Mouse (Mus musculus) heart, embryonic 12.5 days (tissue): Measurements from ENCODE around the gene Tdrd6. TPM values are rescaled to one million over a fixed set of nuclear protein-coding genes. Genes with fewer than 3 reads are reported as not detected.

Experiments used
- ATAC-seq: fragments of 200-750 bp; cut with Nextera tagmentation; 2 replicates; pipeline ENCODE4 v1.8.0; 2017; ENCODE audit warnings: moderate TSS enrichment, moderate library complexity; ENCODE audit not compliant: insufficient number of reproducible peaks, low FRiP score
- H3K27ac ChIP-seq: fragments of 300-500 bp; sonication (generic); 2 replicates; pipeline ENCODE4 v1.5.1; 2016; ENCODE audit warnings: mild to moderate bottlenecking, moderate library complexity; ENCODE audit not compliant: poor library complexity, severe bottlenecking
- H3K27me3 ChIP-seq: fragments of 300-500 bp; sonication (generic); replicated peaks from 2 replicates; pipeline ENCODE4 v1.6.1; 2016; ENCODE audit warnings: mild to moderate bottlenecking, moderate library complexity
- H3K36me3 ChIP-seq: fragments of 300-500 bp; sonication (generic); 2 replicates; pipeline ENCODE4 v1.6.1; 2016; ENCODE audit warnings: mild to moderate bottlenecking, moderate library complexity
- H3K4me1 ChIP-seq: fragments of 300-500 bp; sonication (generic); replicated peaks from 2 replicates; pipeline ENCODE4 v1.6.1; 2016; ENCODE audit warnings: mild to moderate bottlenecking
- H3K4me2 ChIP-seq: fragments of 300-500 bp; sonication (generic); 2 replicates; pipeline ENCODE4 v1.6.1; 2016; ENCODE audit warnings: mild to moderate bottlenecking, moderate library complexity
- H3K4me3 ChIP-seq: fragments of 300-500 bp; sonication (generic); 2 replicates; pipeline ENCODE4 v1.5.1; 2016; ENCODE audit warnings: mild to moderate bottlenecking
- H3K9ac ChIP-seq: fragments of 300-500 bp; sonication (generic); 2 replicates; pipeline ENCODE4 v1.6.1; 2016; ENCODE audit warnings: mild to moderate bottlenecking, moderate library complexity
- H3K9me3 ChIP-seq: fragments of 300-500 bp; sonication (generic); replicated peaks from 2 replicates; pipeline ENCODE4 v1.6.1; 2016; ENCODE audit warnings: mild to moderate bottlenecking, moderate library complexity
- WGBS: fragments of 180-500 bp; shearing (Covaris S2); methylation state at CpG from one replicate; pipeline ENCODE4 v1.1.7; 2016; 5-methylcytosine and 5-hydroxymethylcytosine counted together
- polyA plus RNA-seq: library from polyadenylated mRNA; unstranded; fragments of >200 nt; fragmentation: Nextera tagmentation; extraction: Ambion mirVana; gene quantifications from 2 replicates; pipeline ENCODE4 v1.2.1, GENCODE M21; 2016

The Tdrd6 gene
- polyA plus RNA-seq, 1 experiment from 2014 or later: 0.04 TPM

- Histone ChIP-seq H3K9me3 (peaks cover 3% of the 10 kb centered on the region; the same call in 1 of the 2 replicates), H3K36me3 (no peaks in the 10 kb centered on the region), H3K9ac (no peak overlapping the region), H3K4me3 (no peak overlapping the region), H3K4me1 (no peaks in the 10 kb centered on the region), H3K4me2 (no peak overlapping the region), H3K27me3 (no peaks in the 10 kb centered on the region), H3K27ac (no peak overlapping the region)
- 89% methylated on average over 9 of the region's 9 CpGs for WGBS
- ATAC-seq: no peak
These were observed 10.9 kb downstream of the Tdrd6 start for GRCm38 (mm10) chr17:43619156-43619555.

GRCm38 (mm10) chr17:43612221-43612620 is 17.9 kb downstream of the Tdrd6 start:
- no peak overlapping the region for H3K9ac ChIP-seq
- 0 out of 2 replicates have a peak, but pooled peaks cover 3% of the 10 kb centered on the region for H3K27me3 ChIP-seq
- no peaks in the 10 kb centered on the region for H3K9me3 ChIP-seq
- 31% methylated on average over 3 of the region's 3 CpGs for WGBS
- no peak overlapping the region for H3K4me2 ChIP-seq
- ATAC-seq: 0 out of 2 replicates have a peak, but pooled peaks have one; percentile 64
- no peak overlapping the region for H3K27ac ChIP-seq
- H3K36me3 ChIP-seq: no peaks in the 10 kb centered on the region
- H3K4me3 ChIP-seq: no peak overlapping the region
- H3K4me1 ChIP-seq: no peaks in the 10 kb centered on the region

GRCm38 (mm10) chr17:43611586-43611985 is 18.5 kb downstream of the Tdrd6 start:
- no peak overlapping the region for H3K4me3 ChIP-seq
- ATAC-seq: no peak
- no peaks in the 10 kb centered on the region for H3K36me3 ChIP-seq
- WGBS: 20% methylated on average over 7 of the region's 7 CpGs
- H3K4me1 ChIP-seq: no peaks in the 10 kb centered on the region
- no peak overlapping the region for H3K4me2 ChIP-seq
- no peak overlapping the region for H3K27ac ChIP-seq
- H3K9ac ChIP-seq: no peak overlapping the region
- H3K9me3 ChIP-seq: no peaks in the 10 kb centered on the region
- 0 out of 2 replicates have a peak, but pooled peaks cover 3% of the 10 kb centered on the region for H3K27me3 ChIP-seq

- Histone ChIP-seq H3K36me3 (no peaks in the 10 kb centered on the region), H3K9ac (no peak overlapping the region), H3K27me3 (0 out of 2 replicates have a peak, but pooled peaks cover 3% of the 10 kb centered on the region), H3K4me2 (no peak overlapping the region), H3K4me3 (no peak overlapping the region), H3K27ac (no peak overlapping the region), H3K4me1 (no peaks in the 10 kb centered on the region), H3K9me3 (no peaks in the 10 kb centered on the region)
- no peak for ATAC-seq
- 7% methylated on average over 3 of the region's 3 CpGs for WGBS
These were observed 23.4 kb downstream of the Tdrd6 start for GRCm38 (mm10) chr17:43606704-43607103.

GRCm38 (mm10) chr17:43598706-43599105 is 31.4 kb downstream of the Tdrd6 start:
- Histone ChIP-seq H3K4me1 (no peaks in the 10 kb centered on the region), H3K27me3 (no peaks in the 10 kb centered on the region), H3K4me3 (no peak overlapping the region), H3K36me3 (no peaks in the 10 kb centered on the region), H3K9ac (no peak overlapping the region), H3K27ac (no peak overlapping the region), H3K9me3 (peaks cover 7% of the 10 kb centered on the region; the same call in 1 of the 2 replicates), H3K4me2 (no peak overlapping the region)
- WGBS: 50% methylated on average over 4 of the region's 4 CpGs
- ATAC-seq: no peak

- Histone ChIP-seq H3K36me3 (no peaks in the 10 kb centered on the region), H3K27me3 (no peaks in the 10 kb centered on the region), H3K4me3 (no peak overlapping the region), H3K9me3 (peaks cover 7% of the 10 kb centered on the region; the same call in 1 of the 2 replicates), H3K4me1 (no peaks in the 10 kb centered on the region), H3K9ac (no peak overlapping the region), H3K4me2 (no peak overlapping the region), H3K27ac (no peak overlapping the region)
- 86% methylated on average over 2 of the region's 2 CpGs for WGBS
- ATAC-seq: no peak
These were observed 32.4 kb downstream of the Tdrd6 start for GRCm38 (mm10) chr17:43597742-43598141.

- 79% methylated on average over 21 of the region's 21 CpGs for WGBS
- peaks cover 4% of the 10 kb centered on the region; the same call in 1 of the 2 replicates for H3K9me3 ChIP-seq
- no peak overlapping the region for H3K27ac ChIP-seq
- no peak for ATAC-seq
- H3K27me3 ChIP-seq: no peaks in the 10 kb centered on the region
- H3K9ac ChIP-seq: no peak overlapping the region
- H3K4me2 ChIP-seq: no peak overlapping the region
- no peaks in the 10 kb centered on the region for H3K4me1 ChIP-seq
- no peak overlapping the region for H3K4me3 ChIP-seq
- H3K36me3 ChIP-seq: no peaks in the 10 kb centered on the region
These were observed 37.5 kb downstream of the Tdrd6 start for GRCm38 (mm10) chr17:43592296-43593291.

- Histone ChIP-seq H3K9ac (no peak overlapping the region), H3K4me2 (no peak overlapping the region), H3K9me3 (no peaks in the 10 kb centered on the region), H3K27ac (no peak overlapping the region), H3K4me3 (no peak overlapping the region), H3K4me1 (no peaks in the 10 kb centered on the region), H3K27me3 (no peaks in the 10 kb centered on the region), H3K36me3 (no peaks in the 10 kb centered on the region)
- no peak for ATAC-seq
- WGBS: 85% methylated on average over 5 of the region's 5 CpGs
These were observed 39.6 kb downstream of the Tdrd6 start for GRCm38 (mm10) chr17:43590531-43590930.

GRCm38 (mm10) chr17:43589750-43590149 is 40.3 kb downstream of the Tdrd6 start:
- H3K27me3 ChIP-seq: no peaks in the 10 kb centered on the region
- no peak for ATAC-seq
- no peaks in the 10 kb centered on the region for H3K4me1 ChIP-seq
- no peak overlapping the region for H3K4me3 ChIP-seq
- no peak overlapping the region for H3K27ac ChIP-seq
- H3K9ac ChIP-seq: no peak overlapping the region
- no peaks in the 10 kb centered on the region for H3K9me3 ChIP-seq
- no peaks in the 10 kb centered on the region for H3K36me3 ChIP-seq
- WGBS: 87% methylated on average over 6 of the region's 6 CpGs
- H3K4me2 ChIP-seq: no peak overlapping the region

GRCm38 (mm10) chr17:43587278-43587677 is 42.8 kb downstream of the Tdrd6 start:
- WGBS: 83% methylated on average over 2 of the region's 2 CpGs
- H3K27me3 ChIP-seq: no peaks in the 10 kb centered on the region
- no peak overlapping the region for H3K9ac ChIP-seq
- no peak overlapping the region for H3K4me2 ChIP-seq
- H3K27ac ChIP-seq: no peak overlapping the region
- H3K36me3 ChIP-seq: no peaks in the 10 kb centered on the region
- H3K4me1 ChIP-seq: 0 out of 2 replicates have a peak, but pooled peaks cover 2% of the 10 kb centered on the region
- no peaks in the 10 kb centered on the region for H3K9me3 ChIP-seq
- no peak for ATAC-seq
- H3K4me3 ChIP-seq: no peak overlapping the region

- ATAC-seq: no peak
- Histone ChIP-seq H3K4me3 (no peak overlapping the region), H3K27ac (no peak overlapping the region), H3K36me3 (no peaks in the 10 kb centered on the region), H3K27me3 (no peaks in the 10 kb centered on the region), H3K9ac (no peak overlapping the region), H3K9me3 (no peaks in the 10 kb centered on the region), H3K4me1 (peaks cover 22% of the 10 kb centered on the region), H3K4me2 (no peak overlapping the region)
- WGBS: 62% methylated on average over 7 of the region's 7 CpGs
These were observed 45.3 kb downstream of the Tdrd6 start for GRCm38 (mm10) chr17:43584771-43585170.
